Mouse (Mus musculus): ENCODE results near the gene Anapc4. TPM values are rescaled to one million over a fixed set of nuclear protein-coding genes. Genes with fewer than 3 reads are reported as not detected.

Gene Anapc4
- polyA plus RNA-seq, 1 experiment from 2014 or later = 152 TPM

DNA sequence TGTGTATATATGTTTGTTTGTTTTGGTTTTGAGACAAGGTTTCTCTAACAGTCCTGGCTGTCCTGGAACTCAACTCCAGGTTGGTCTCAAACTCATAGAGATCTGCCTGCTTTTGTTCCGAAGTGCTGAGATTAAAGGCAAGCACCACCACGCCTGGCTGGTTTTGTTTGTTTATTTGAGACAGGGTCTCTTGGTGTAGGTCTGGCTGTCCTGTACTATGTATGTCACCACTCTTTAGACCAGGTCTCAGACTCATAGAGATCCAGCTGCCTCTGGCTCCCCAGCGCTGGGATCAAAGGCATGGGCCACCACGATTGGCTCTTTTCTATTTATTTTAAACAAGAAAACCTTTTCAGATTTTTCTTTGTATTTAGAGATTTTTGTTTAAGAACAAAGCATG lies 70.4 kb downstream of the Anapc4 start:
- Histone ChIP-seq H3K36me3 (replicated peaks; ENCODE audit: control insufficient read depth, insufficient read depth, low read depth, low read length) (no peaks in the 10 kb centered on the region), H3K9ac (replicated peaks; ENCODE audit: low read length) (no peak overlapping the region), H3K27ac (replicated peaks; ENCODE audit: low read depth, low read length) (no peak overlapping the region), H3K4me2 (ENCODE audit: low read depth, low read length) (no peak overlapping the region), H3K9me3 (replicated peaks; ENCODE audit: control insufficient read depth, low read length) (no peaks in the 10 kb centered on the region), H3K4me3 (ENCODE audit: low read depth, low read length) (no peak overlapping the region), H3K4me1 (ENCODE audit: control insufficient read depth, insufficient read depth, low read length) (no peaks in the 10 kb centered on the region), H3K27me3 (ENCODE audit: control insufficient read depth, insufficient read depth, low read length) (no peaks in the 10 kb centered on the region)
- WGBS = 31% methylated on average over 4 of the region's 4 CpGs
- ATAC-seq (replicated peaks; ENCODE audit: insufficient number of reproducible peaks, low FRiP score, low TSS enrichment, low read depth) (peak; percentile 56; the same call in 1 of the 2 replicates), DNase-seq (ENCODE audit: low spot score) (peak; percentile 18)

GRCm38 (mm10) chr5:52904671-52905070 lies 70.9 kb downstream of the Anapc4 start:
- Histone ChIP-seq H3K27ac (replicated peaks; ENCODE audit: low read depth, low read length) (no peak overlapping the region), H3K27me3 (ENCODE audit: control insufficient read depth, insufficient read depth, low read length) (no peaks in the 10 kb centered on the region), H3K4me1 (ENCODE audit: control insufficient read depth, insufficient read depth, low read length) (no peaks in the 10 kb centered on the region), H3K36me3 (replicated peaks; ENCODE audit: control insufficient read depth, insufficient read depth, low read depth, low read length) (no peaks in the 10 kb centered on the region), H3K4me3 (ENCODE audit: low read depth, low read length) (no peak overlapping the region), H3K4me2 (ENCODE audit: low read depth, low read length) (no peak overlapping the region), H3K9me3 (replicated peaks; ENCODE audit: control insufficient read depth, low read length) (no peaks in the 10 kb centered on the region), H3K9ac (replicated peaks; ENCODE audit: low read length) (no peak overlapping the region)
- ATAC-seq (replicated peaks; ENCODE audit: insufficient number of reproducible peaks, low FRiP score, low TSS enrichment, low read depth) = no peak
- DNase-seq (ENCODE audit: low spot score) = peak; percentile 45
- whole genome bisulfite sequencing = 11% methylated on average over 6 of the region's 6 CpGs

DNA sequence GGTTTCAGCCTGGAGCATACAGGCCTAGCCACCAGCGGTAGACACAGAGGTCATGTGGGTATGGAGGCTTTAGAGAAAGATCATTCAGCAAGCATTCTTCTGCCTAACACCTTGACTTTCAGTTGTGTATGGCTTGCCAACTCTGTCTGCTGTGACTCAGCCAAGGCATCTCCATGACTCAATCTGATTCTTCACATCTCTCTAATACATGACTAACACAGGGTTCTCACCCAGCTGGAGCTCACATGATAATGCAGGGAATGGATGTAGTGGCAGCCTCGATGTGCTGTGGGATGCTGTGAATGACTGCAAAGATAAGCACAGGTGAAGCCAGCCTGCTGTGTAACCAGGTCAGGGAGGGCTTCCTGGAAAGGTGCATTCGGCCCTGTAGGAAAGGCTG lies 74.4 kb downstream of the Anapc4 start:
- ATAC-seq (replicated peaks; ENCODE audit: insufficient number of reproducible peaks, low FRiP score, low TSS enrichment, low read depth) = no peak
- Histone ChIP-seq H3K4me3 (ENCODE audit: low read depth, low read length) (no peak overlapping the region), H3K9ac (replicated peaks; ENCODE audit: low read length) (no peak overlapping the region), H3K36me3 (replicated peaks; ENCODE audit: control insufficient read depth, insufficient read depth, low read depth, low read length) (no peaks in the 10 kb centered on the region), H3K27ac (replicated peaks; ENCODE audit: low read depth, low read length) (no peak overlapping the region), H3K4me1 (ENCODE audit: control insufficient read depth, insufficient read depth, low read length) (no peaks in the 10 kb centered on the region), H3K9me3 (replicated peaks; ENCODE audit: control insufficient read depth, low read length) (no peaks in the 10 kb centered on the region), H3K4me2 (ENCODE audit: low read depth, low read length) (no peak overlapping the region), H3K27me3 (ENCODE audit: control insufficient read depth, insufficient read depth, low read length) (no peaks in the 10 kb centered on the region)
- WGBS = 87% methylated on average over 3 of the region's 3 CpGs
- no peak for DNase-seq (ENCODE audit: low spot score)

DNA sequence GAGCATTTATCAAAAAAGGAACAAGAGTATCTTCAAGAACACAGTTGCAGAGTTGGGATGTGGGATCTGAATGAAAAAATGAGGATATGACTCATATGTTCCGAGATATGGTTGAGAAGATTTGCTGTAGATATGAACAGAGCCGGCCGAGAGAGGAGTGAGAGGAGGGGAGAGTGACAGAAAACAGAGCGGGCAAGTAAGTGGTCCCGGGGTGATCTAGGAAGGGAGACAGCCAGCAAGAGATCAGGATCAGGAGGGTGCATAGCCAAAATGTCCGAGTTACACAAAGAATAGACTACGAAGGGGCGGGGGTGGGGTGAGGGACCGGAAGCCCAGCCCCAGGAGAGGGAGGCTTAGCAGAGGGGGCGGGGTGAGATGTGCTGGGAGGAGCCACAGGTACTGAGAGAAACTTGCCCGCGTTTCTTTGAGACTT lies 76.4 kb downstream of the Anapc4 start:
- Histone ChIP-seq H3K27me3 (ENCODE audit: control insufficient read depth, insufficient read depth, low read length) (no peaks in the 10 kb centered on the region), H3K9ac (replicated peaks; ENCODE audit: low read length) (no peak overlapping the region), H3K4me3 (ENCODE audit: low read depth, low read length) (no peak overlapping the region), H3K36me3 (replicated peaks; ENCODE audit: control insufficient read depth, insufficient read depth, low read depth, low read length) (no peaks in the 10 kb centered on the region), H3K4me2 (ENCODE audit: low read depth, low read length) (no peak overlapping the region; the same call in 1 of the 2 replicates), H3K4me1 (ENCODE audit: control insufficient read depth, insufficient read depth, low read length) (no peaks in the 10 kb centered on the region), H3K9me3 (replicated peaks; ENCODE audit: control insufficient read depth, low read length) (no peaks in the 10 kb centered on the region), H3K27ac (replicated peaks; ENCODE audit: low read depth, low read length) (no peak overlapping the region)
- no peak; the same call in 1 of the 2 replicates for ATAC-seq (replicated peaks; ENCODE audit: insufficient number of reproducible peaks, low FRiP score, low TSS enrichment, low read depth)
- DNase-seq (ENCODE audit: low spot score) = peak; percentile 38
- WGBS = 38% methylated on average over 12 of the region's 12 CpGs

GRCm38 (mm10) chr5:52911286-52911870 lies 77.6 kb downstream of the Anapc4 start:
- 88% methylated on average over 10 of the region's 10 CpGs for WGBS

GRCm38 (mm10) chr5:52913711-52914110 lies 79.9 kb downstream of the Anapc4 start:
- DNase-seq (ENCODE audit: low spot score) (no peak), ATAC-seq (replicated peaks; ENCODE audit: insufficient number of reproducible peaks, low FRiP score, low TSS enrichment, low read depth) (no peak)
- H3K36me3 ChIP-seq (replicated peaks; ENCODE audit: control insufficient read depth, insufficient read depth, low read depth, low read length) = no peaks in the 10 kb centered on the region
- no peak overlapping the region for H3K27ac ChIP-seq (replicated peaks; ENCODE audit: low read depth, low read length)
- H3K4me3 ChIP-seq (ENCODE audit: low read depth, low read length) = no peak overlapping the region
- H3K9me3 ChIP-seq (replicated peaks; ENCODE audit: control insufficient read depth, low read length) = no peaks in the 10 kb centered on the region
- H3K9ac ChIP-seq (replicated peaks; ENCODE audit: low read length) = no peak overlapping the region
- H3K4me2 ChIP-seq (ENCODE audit: low read depth, low read length) = no peak overlapping the region
- H3K4me1 ChIP-seq (ENCODE audit: control insufficient read depth, insufficient read depth, low read length) = no peaks in the 10 kb centered on the region
- no peaks in the 10 kb centered on the region for H3K27me3 ChIP-seq (ENCODE audit: control insufficient read depth, insufficient read depth, low read length)
- WGBS = 88% methylated on average over 7 of the region's 7 CpGs

More at GRCm38 (mm10) chr5:52911286-52911870, 77.6 kb downstream of the Anapc4 start:
- DNase-seq (ENCODE audit: low spot score) (no peak), ATAC-seq (replicated peaks; ENCODE audit: insufficient number of reproducible peaks, low FRiP score, low TSS enrichment, low read depth) (no peak)
- Histone ChIP-seq H3K27ac (replicated peaks; ENCODE audit: low read depth, low read length) (no peak overlapping the region), H3K4me3 (ENCODE audit: low read depth, low read length) (no peak overlapping the region), H3K4me2 (ENCODE audit: low read depth, low read length) (no peak overlapping the region), H3K4me1 (ENCODE audit: control insufficient read depth, insufficient read depth, low read length) (no peaks in the 10 kb centered on the region), H3K36me3 (replicated peaks; ENCODE audit: control insufficient read depth, insufficient read depth, low read depth, low read length) (no peaks in the 10 kb centered on the region), H3K9ac (replicated peaks; ENCODE audit: low read length) (no peak overlapping the region), H3K27me3 (ENCODE audit: control insufficient read depth, insufficient read depth, low read length) (no peaks in the 10 kb centered on the region), H3K9me3 (replicated peaks; ENCODE audit: control insufficient read depth, low read length) (no peaks in the 10 kb centered on the region)

- Histone ChIP-seq H3K27ac (replicated peaks; ENCODE audit: low read depth, low read length) (no peak overlapping the region), H3K4me2 (ENCODE audit: low read depth, low read length) (no peak overlapping the region), H3K9ac (replicated peaks; ENCODE audit: low read length) (no peak overlapping the region), H3K4me1 (ENCODE audit: control insufficient read depth, insufficient read depth, low read length) (no peaks in the 10 kb centered on the region), H3K4me3 (ENCODE audit: low read depth, low read length) (no peak overlapping the region), H3K27me3 (ENCODE audit: control insufficient read depth, insufficient read depth, low read length) (no peaks in the 10 kb centered on the region), H3K36me3 (replicated peaks; ENCODE audit: control insufficient read depth, insufficient read depth, low read depth, low read length) (no peaks in the 10 kb centered on the region), H3K9me3 (replicated peaks; ENCODE audit: control insufficient read depth, low read length) (no peaks in the 10 kb centered on the region)
- 81% methylated on average over 6 of the region's 6 CpGs for WGBS
- ATAC-seq (replicated peaks; ENCODE audit: insufficient number of reproducible peaks, low FRiP score, low TSS enrichment, low read depth) (no peak), DNase-seq (ENCODE audit: low spot score) (no peak)
Measured at GRCm38 (mm10) chr5:52916186-52916585, 82.4 kb downstream of the Anapc4 start.

All from embryonic facial prominence, embryonic 11.5 days (tissue).